Mouse (Mus musculus) spleen, postnatal 4 days (tissue): ENCODE results near the gene Cd81.

ENCODE experiments used
- DNase-seq, 2 experiments: peaks; one replicate each; pipeline ENCODE4 v3.0.0; 2022; ENCODE audit warnings: low spot score in 2 of 2

Gene Cd81

GRCm38 (mm10) chr7:143049841-143050816 is 2.4 kb upstream of the Cd81 start:
- no peak for DNase-seq

- no peak for DNase-seq
Measured at GRCm38 (mm10) chr7:143051316-143051715, 1.2 kb upstream of the Cd81 start.

GRCm38 (mm10) chr7:143053008-143053899 is 715 bp downstream of the Cd81 start:
- peak; percentile 57 to 78 for DNase-seq

- DNase-seq, result peak in 1 of 2 experiments; percentile 66
Measured at GRCm38 (mm10) chr7:143053961-143054611, 1.5 kb downstream of the Cd81 start.

GRCm38 (mm10) chr7:143054612-143054965 is 2.0 kb downstream of the Cd81 start:
- no peak for DNase-seq

GRCm38 (mm10) chr7:143055001-143055400 is 2.5 kb downstream of the Cd81 start:
- no peak for DNase-seq

- DNase-seq, result no peak
Measured at GRCm38 (mm10) chr7:143055499-143056186, 3.1 kb downstream of the Cd81 start.

- no peak for DNase-seq
Measured at GRCm38 (mm10) chr7:143057023-143057422, 4.5 kb downstream of the Cd81 start.

- no peak for DNase-seq
Measured at GRCm38 (mm10) chr7:143057667-143058220, 5.2 kb downstream of the Cd81 start.

GRCm38 (mm10) chr7:143058221-143058697 is 5.7 kb downstream of the Cd81 start:
- DNase-seq, result no peak

GRCm38 (mm10) chr7:143059202-143059870 is 6.8 kb downstream of the Cd81 start:
- DNase-seq, result no peak

- no peak for DNase-seq
Measured at GRCm38 (mm10) chr7:143062704-143063103, 10.2 kb downstream of the Cd81 start.

- DNase-seq, result no peak
Measured at GRCm38 (mm10) chr7:143064226-143064625, 11.7 kb downstream of the Cd81 start.

GRCm38 (mm10) chr7:143065692-143066091 is 13.2 kb downstream of the Cd81 start:
- DNase-seq, result no peak

- no peak for DNase-seq
Measured at GRCm38 (mm10) chr7:143067469-143067868, 14.9 kb downstream of the Cd81 start.

- no peak for DNase-seq
Measured at GRCm38 (mm10) chr7:143067897-143068296, 15.4 kb downstream of the Cd81 start.

- DNase-seq, result no peak
Measured at GRCm38 (mm10) chr7:143068316-143068881, 15.9 kb downstream of the Cd81 start.

- peak; percentile 92 to 94 for DNase-seq
Measured at GRCm38 (mm10) chr7:143068882-143069591, 16.5 kb downstream of the Cd81 start, which contains the start of gene Tssc4. TSS of gene Tssc4 (plus strand) at chr7:143069249.

GRCm38 (mm10) chr7:143069751-143070400 is 17.3 kb downstream of the Cd81 start:
- DNase-seq, result no peak
